Mouse (Mus musculus) myocyte (in vitro differentiated cells): ENCODE measurements at regions not wholly inside any gene's neighbourhood (a gene's known extent, or its start where the extent isn't known, plus 50 kb on each side); places are given as distances from the start of the nearest gene placed in this dataset.

Experiments
- H3K27me3 ChIP-seq: one replicate; pipeline ENCODE4 v1.6.1; 2011; ENCODE audit not compliant: control insufficient read depth, insufficient read depth, insufficient read length
- H3K36me3 ChIP-seq: one replicate; pipeline ENCODE4 v1.6.1; 2011; ENCODE audit not compliant: control insufficient read depth, insufficient read depth
- H3K4me2 ChIP-seq: one replicate; pipeline ENCODE4 v1.6.1; 2011; ENCODE audit warnings: low read depth, control low read depth
- H3K4me3 ChIP-seq: one replicate; pipeline ENCODE4 v1.5.1; 2011; ENCODE audit warnings: mild to moderate bottlenecking, control low read depth, moderate library complexity
- H3K79me2 ChIP-seq: one replicate; pipeline ENCODE4 v1.6.1; 2011; ENCODE audit not compliant: control insufficient read depth, insufficient read depth
- H3ac ChIP-seq: one replicate; pipeline ENCODE4 v1.6.1; 2011; ENCODE audit not compliant: control insufficient read depth, insufficient read length
- CEBPB ChIP-seq: IDR thresholded peaks from 2 replicates; pipeline ENCODE4 v1.6.1; 2011; ENCODE audit warnings: mild to moderate bottlenecking, moderate library complexity; ENCODE audit not compliant: poor library complexity, insufficient read depth, severe bottlenecking
- E2F4 ChIP-seq: IDR thresholded peaks from one replicate; pipeline ENCODE4 v1.6.1; 2011; ENCODE audit warnings: mild to moderate bottlenecking, control low read depth, moderate library complexity; ENCODE audit not compliant: insufficient read depth
- MAX ChIP-seq: IDR thresholded peaks from one replicate; pipeline ENCODE4 v1.6.1; 2011; ENCODE audit warnings: low read depth, mild to moderate bottlenecking, control low read depth
- MYOD1 ChIP-seq, 3 experiments: IDR thresholded peaks; one replicate each; pipeline ENCODE4 v1.6.1; 2011; ENCODE audit warnings: control low read depth in 2 of 3, low read depth in 2 of 3, mild to moderate bottlenecking in 2 of 3, moderate library complexity in 1 of 3; ENCODE audit not compliant: insufficient read length in 2 of 3, control insufficient read depth in 1 of 3
- MYOG ChIP-seq, 3 experiments: IDR thresholded peaks; one replicate each; pipeline ENCODE4 v1.6.1; 2011; ENCODE audit warnings: control low read depth in 2 of 3, low read depth in 2 of 3, mild to moderate bottlenecking in 2 of 3; ENCODE audit not compliant: insufficient read length in 2 of 3, control insufficient read depth in 1 of 3, insufficient read depth in 1 of 3
- POLR2A ChIP-seq: IDR thresholded peaks from one replicate; pipeline ENCODE4 v1.6.1; 2011; ENCODE audit warnings: low read depth, mild to moderate bottlenecking, control low read depth, moderate library complexity; ENCODE audit not compliant: insufficient read length
- POLR2AphosphoS2 ChIP-seq: IDR thresholded peaks from one replicate; pipeline ENCODE4 v1.6.1; 2011; ENCODE audit warnings: low read depth, control low read depth; ENCODE audit not compliant: insufficient read length
- REST ChIP-seq: IDR thresholded peaks from one replicate; pipeline ENCODE4 v1.6.1; 2011; ENCODE audit warnings: mild to moderate bottlenecking, control low read depth, moderate library complexity; ENCODE audit not compliant: insufficient read depth, insufficient read length
- SRF ChIP-seq: IDR thresholded peaks from one replicate; pipeline ENCODE4 v1.6.1; 2011; ENCODE audit warnings: low read depth; ENCODE audit not compliant: control insufficient read depth, insufficient read length
- TCF12 ChIP-seq: IDR thresholded peaks from one replicate; pipeline ENCODE4 v1.6.1; 2011; ENCODE audit warnings: mild to moderate bottlenecking, control low read depth; ENCODE audit not compliant: poor library complexity, insufficient read depth, severe bottlenecking
- TCF3 ChIP-seq: IDR thresholded peaks from one replicate; pipeline ENCODE4 v1.6.1; 2011; ENCODE audit warnings: low read depth, control low read depth; ENCODE audit not compliant: insufficient read length
- USF1 ChIP-seq: IDR thresholded peaks from one replicate; pipeline ENCODE4 v1.6.1; 2011; ENCODE audit warnings: low read depth, mild to moderate bottlenecking, control low read depth, moderate library complexity

DNA sequence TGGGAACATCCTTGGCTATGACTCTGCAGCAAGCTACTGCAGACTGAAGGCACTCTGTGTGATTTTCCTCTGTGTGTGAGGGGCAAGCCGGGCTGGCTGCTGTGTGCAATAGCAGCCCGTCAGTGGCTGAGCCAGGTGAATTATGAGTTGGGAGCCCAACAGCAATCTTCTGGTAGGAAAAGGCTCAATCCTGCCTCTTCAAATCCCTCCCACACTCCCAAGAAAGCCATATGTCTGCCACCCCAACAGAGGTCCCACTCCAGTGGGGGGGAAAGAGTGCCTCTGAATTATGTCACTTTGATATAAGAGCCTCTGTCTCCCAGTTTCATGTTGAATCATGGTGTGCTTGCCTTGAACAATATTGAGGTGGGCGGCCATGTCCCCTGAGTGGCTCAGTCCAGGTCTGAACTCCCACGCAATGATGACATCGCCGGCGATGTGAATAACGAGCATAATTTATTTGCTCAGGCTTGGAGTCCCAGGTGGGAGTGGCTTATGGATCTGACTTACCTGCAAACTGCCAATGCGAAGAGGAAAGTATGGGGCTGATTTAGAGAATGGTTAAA, 97.9 kb downstream of the Cdc5l start:
- Histone ChIP-seq H3K27me3 (no peaks in the 10 kb centered on the region), H3K36me3 (no peaks in the 10 kb centered on the region), H3K4me2 (no peak overlapping the region), H3K79me2 (no peaks in the 10 kb centered on the region), H3ac (no peak overlapping the region), H3K4me3 (no peak overlapping the region)
- TF ChIP-seq POLR2A (no peak), CEBPB (no peak), MAX (no peak), POLR2AphosphoS2 (no peak), TCF3 (no peak), SRF (no peak), USF1 (no peak), TCF12 (no peak), MYOG (IDR thresholded peaks at IDR 0.05; ENCODE audit: control insufficient read depth in 1 of 3, insufficient read depth in 1 of 3, insufficient read length in 2 of 3, low read depth in 2 of 3) (no peak), REST (no peak), E2F4 (no peak), MYOD1 (IDR thresholded peaks at IDR 0.05; ENCODE audit: control insufficient read depth in 1 of 3, insufficient read length in 2 of 3, low read depth in 2 of 3) (no peak)

GRCm38 (mm10) chr17:45334732-45335381, 98.7 kb downstream of the Cdc5l start:
- H3K4me3 ChIP-seq, result no peak overlapping the region
- no peaks in the 10 kb centered on the region for H3K79me2 ChIP-seq
- H3ac ChIP-seq, result no peak overlapping the region
- H3K4me2 ChIP-seq, result no peak overlapping the region
- H3K27me3 ChIP-seq, result no peaks in the 10 kb centered on the region
- H3K36me3 ChIP-seq, result no peaks in the 10 kb centered on the region
- TF ChIP-seq SRF, result no peak

GRCm38 (mm10) chr17:45332321-45332720, 101.2 kb downstream of the Cdc5l start:
- no peak for TF ChIP-seq REST
- no peak for TF ChIP-seq SRF
- TF ChIP-seq MYOG (IDR thresholded peaks at IDR 0.05; ENCODE audit: control insufficient read depth in 1 of 3, insufficient read depth in 1 of 3, insufficient read length in 2 of 3, low read depth in 2 of 3), result no peak
- TF ChIP-seq POLR2A, result no peak
- TF ChIP-seq TCF12, result no peak
- no peak for TF ChIP-seq CEBPB
- no peak for TF ChIP-seq USF1
- no peak for TF ChIP-seq MAX
- no peak for TF ChIP-seq MYOD1 (IDR thresholded peaks at IDR 0.05; ENCODE audit: control insufficient read depth in 1 of 3, insufficient read length in 2 of 3, low read depth in 2 of 3)
- no peak for TF ChIP-seq TCF3
- TF ChIP-seq E2F4, result no peak
- no peak for TF ChIP-seq POLR2AphosphoS2
- no peaks in the 10 kb centered on the region for H3K27me3 ChIP-seq
- no peak overlapping the region for H3K4me2 ChIP-seq
- no peaks in the 10 kb centered on the region for H3K79me2 ChIP-seq
- no peak overlapping the region for H3K4me3 ChIP-seq
- H3K36me3 ChIP-seq, result no peaks in the 10 kb centered on the region
- no peak overlapping the region for H3ac ChIP-seq

GRCm38 (mm10) chr17:45329241-45329640, 104.3 kb downstream of the Cdc5l start:
- no peak overlapping the region for H3K4me2 ChIP-seq
- TF ChIP-seq MAX (no peak), REST (no peak), POLR2AphosphoS2 (no peak), SRF (no peak), USF1 (no peak), MYOG (IDR thresholded peaks at IDR 0.05; ENCODE audit: control insufficient read depth in 1 of 3, insufficient read depth in 1 of 3, insufficient read length in 2 of 3, low read depth in 2 of 3) (no peak), TCF12 (no peak), E2F4 (no peak), TCF3 (no peak), CEBPB (no peak), MYOD1 (IDR thresholded peaks at IDR 0.05; ENCODE audit: control insufficient read depth in 1 of 3, insufficient read length in 2 of 3, low read depth in 2 of 3) (no peak)
- H3ac ChIP-seq, result no peak overlapping the region
- H3K79me2 ChIP-seq, result no peaks in the 10 kb centered on the region
- H3K4me3 ChIP-seq, result no peak overlapping the region
- H3K36me3 ChIP-seq, result no peaks in the 10 kb centered on the region
- H3K27me3 ChIP-seq, result peaks cover 6% of the 10 kb centered on the region

- no peak for TF ChIP-seq TCF12
- no peak overlapping the region for H3K4me2 ChIP-seq
- peaks cover 6% of the 10 kb centered on the region for H3K27me3 ChIP-seq
- H3K36me3 ChIP-seq, result no peaks in the 10 kb centered on the region
- no peaks in the 10 kb centered on the region for H3K79me2 ChIP-seq
- H3ac ChIP-seq, result no peak overlapping the region
- H3K4me3 ChIP-seq, result no peak overlapping the region
These were observed 106.8 kb downstream of the Cdc5l start for GRCm38 (mm10) chr17:45326726-45327125.
